Mouse (Mus musculus) macrophage (primary cell): ENCODE measurements around the gene Dnph1. TPM values are rescaled to one million over a fixed set of nuclear protein-coding genes. Genes with fewer than 3 reads are reported as not detected.

Source experiments
- H3K27ac ChIP-seq: fragments of 350-480 bp; formaldehyde crosslinking; 2 replicates; pipeline ENCODE4 v1.9.0; 2021
- H3K36me3 ChIP-seq: fragments of 350-480 bp; formaldehyde crosslinking; 2 replicates; pipeline ENCODE4 v1.9.0; 2021; ENCODE audit errors: inconsistent target
- H3K4me3 ChIP-seq: fragments of 350-480 bp; formaldehyde crosslinking; 2 replicates; pipeline ENCODE4 v1.9.0; 2021; ENCODE audit errors: inconsistent target
- H3K79me2 ChIP-seq: fragments of 350-480 bp; formaldehyde crosslinking; 2 replicates; pipeline ENCODE4 v1.9.0; 2021; ENCODE audit errors: inconsistent target
- WGBS: methylation state at CpG from one replicate; pipeline ENCODE4 v1.1.7; 2026; ENCODE audit warnings: inconsistent platforms; ENCODE audit not compliant: missing documents; 5-methylcytosine and 5-hydroxymethylcytosine counted together
- polyA plus RNA-seq: library from polyadenylated mRNA; stranded (reverse); fragments of 250-400 nt; gene quantifications from 3 replicates; pipeline ENCODE4 v1.2.4, GENCODE M21; 2018; ENCODE audit warnings: inconsistent platforms
- total RNA-seq, 78 experiments: library from RNA; depleted of rRNA; stranded (reverse); fragments of 250-400 nt; gene quantifications; 1 replicate in 9 of 78; 2 replicates in 24 of 78; 3 replicates in 43 of 78; 4 replicates in 2 of 78; pipeline ENCODE4 v1.2.4; 2018; ENCODE audit warnings: inconsistent platforms in 56 of 78

The Dnph1 gene
- total RNA-seq (2018; cell fraction: chromatin; rRNA removed) = under 1 TPM in 2 of 26 experiments, not detected in 24; 0.60 to 0.98 TPM
- 1 to 10 TPM in 10 of 26 experiments, under 1 TPM in 16; 0.18 to 1.9 (median 0.73) TPM for total RNA-seq (2018; cell fraction: cytosol; rRNA removed)
- 1 to 10 TPM in 3 of 26 experiments, under 1 TPM in 5, not detected in 18; 0.52 to 4.1 (median 0.87) TPM for total RNA-seq (2018; cell fraction: nucleus; rRNA removed)
- polyA plus RNA-seq = 0.57 to 9.8 TPM (median 0.97 TPM) in 3 replicates

GRCm38 (mm10) chr17:46496623-46497434 lies at the start of gene Dnph1:
Dnph1 (plus strand) TSS chr17:46496711.
- WGBS = 1% methylated on average over 41 of the region's 44 CpGs
- H3K27ac ChIP-seq = no peak within 1 kb of the TSS

GRCm38 (mm10) chr17:46452683-46453082 lies 43.8 kb upstream of the Dnph1 start:
- H3K27ac ChIP-seq = no peak overlapping the region
- no peaks in the 10 kb centered on the region for H3K36me3 ChIP-seq
- no peaks in the 10 kb centered on the region for H3K79me2 ChIP-seq
- WGBS = 66% methylated on average over 5 of the region's 5 CpGs
- H3K4me3 ChIP-seq = no peak overlapping the region

More at GRCm38 (mm10) chr17:46496623-46497434, at the start of gene Dnph1:
- peak within 1 kb of the TSS; percentile 38 for H3K4me3 ChIP-seq
- no peaks in the 10 kb centered on the region for H3K36me3 ChIP-seq
- H3K79me2 ChIP-seq = no peaks in the 10 kb centered on the region

DNA sequence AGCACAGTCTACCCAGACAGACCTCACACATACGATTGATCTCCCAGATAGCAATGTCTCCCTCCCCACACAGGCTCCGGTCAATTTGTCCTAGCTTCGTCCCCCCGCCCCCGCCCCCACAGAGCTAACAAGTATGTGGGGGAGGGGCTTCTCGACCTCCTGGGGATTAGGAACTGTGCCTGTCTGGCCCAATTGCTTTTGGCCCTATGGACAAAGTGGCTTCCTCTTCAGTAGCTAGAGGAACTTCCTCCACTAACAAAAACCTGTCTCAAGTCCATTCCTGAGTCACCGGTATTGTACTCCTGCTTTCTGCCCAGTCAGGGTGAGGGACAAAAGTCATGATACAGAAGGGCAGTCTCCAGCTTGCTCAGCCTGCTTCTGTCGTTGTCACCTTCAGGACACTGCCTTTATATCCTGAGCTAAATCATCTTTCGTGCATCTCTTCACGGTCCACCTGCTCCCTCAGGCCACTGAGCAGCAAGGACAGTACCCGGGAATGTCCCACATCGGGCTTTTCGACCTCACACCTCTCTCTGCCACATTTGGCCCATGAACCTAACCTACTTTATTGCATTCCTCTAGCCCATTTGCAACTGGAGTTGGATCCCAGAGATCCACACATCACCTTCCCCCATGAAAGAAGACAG lies 43.1 kb upstream of the Dnph1 start:
- Histone ChIP-seq H3K36me3 (no peaks in the 10 kb centered on the region), H3K79me2 (no peaks in the 10 kb centered on the region), H3K4me3 (no peak overlapping the region), H3K27ac (no peak overlapping the region)
- 11% methylated on average over 13 of the region's 13 CpGs for WGBS

DNA sequence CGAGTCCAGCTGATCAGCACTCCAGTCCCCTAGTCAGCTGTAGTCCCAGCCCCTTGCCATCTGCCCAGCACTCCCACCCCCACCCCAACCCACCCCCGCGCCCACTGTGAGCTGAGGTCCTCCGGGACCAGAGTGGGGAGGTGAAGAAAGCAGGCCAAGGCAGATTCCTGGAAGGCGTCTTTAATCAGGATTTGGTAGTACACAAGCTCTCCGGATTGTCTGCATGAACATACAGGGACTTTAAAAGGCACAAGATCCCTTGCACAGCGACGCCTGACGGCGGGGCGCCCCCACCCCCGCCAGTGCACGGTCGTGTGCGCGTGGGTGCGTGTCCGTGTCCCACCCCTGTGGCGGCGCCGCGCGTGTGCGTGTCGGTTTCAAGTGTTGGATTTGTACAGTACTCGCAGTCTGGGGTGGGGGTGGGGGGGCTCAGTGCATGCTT lies 42.5 kb upstream of the Dnph1 start:
- 5% methylated on average over 26 of the region's 26 CpGs for WGBS
- no peaks in the 10 kb centered on the region for H3K79me2 ChIP-seq
- H3K36me3 ChIP-seq = no peaks in the 10 kb centered on the region
- no peak overlapping the region for H3K4me3 ChIP-seq
- no peak overlapping the region for H3K27ac ChIP-seq

DNA sequence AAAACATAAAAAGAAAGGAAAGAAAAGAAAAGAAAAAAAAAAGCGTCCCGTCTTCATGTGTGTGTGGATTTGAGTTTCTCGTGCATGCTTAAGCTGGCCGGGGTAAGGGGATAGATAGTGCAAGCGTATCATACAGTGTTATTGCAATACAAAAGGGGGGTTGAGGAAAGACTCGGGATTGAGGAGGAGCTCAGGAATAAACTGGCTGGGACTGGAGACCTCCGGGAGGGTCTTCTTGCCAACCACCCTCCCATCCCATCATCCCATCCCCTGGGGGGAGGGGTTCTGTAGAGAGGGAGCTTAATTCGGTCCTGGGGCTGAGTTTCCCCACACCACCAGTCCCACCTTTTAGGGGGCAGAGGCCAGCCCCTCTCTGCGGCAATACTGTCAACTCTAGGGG lies 42.0 kb upstream of the Dnph1 start:
- no peak overlapping the region for H3K27ac ChIP-seq

DNA sequence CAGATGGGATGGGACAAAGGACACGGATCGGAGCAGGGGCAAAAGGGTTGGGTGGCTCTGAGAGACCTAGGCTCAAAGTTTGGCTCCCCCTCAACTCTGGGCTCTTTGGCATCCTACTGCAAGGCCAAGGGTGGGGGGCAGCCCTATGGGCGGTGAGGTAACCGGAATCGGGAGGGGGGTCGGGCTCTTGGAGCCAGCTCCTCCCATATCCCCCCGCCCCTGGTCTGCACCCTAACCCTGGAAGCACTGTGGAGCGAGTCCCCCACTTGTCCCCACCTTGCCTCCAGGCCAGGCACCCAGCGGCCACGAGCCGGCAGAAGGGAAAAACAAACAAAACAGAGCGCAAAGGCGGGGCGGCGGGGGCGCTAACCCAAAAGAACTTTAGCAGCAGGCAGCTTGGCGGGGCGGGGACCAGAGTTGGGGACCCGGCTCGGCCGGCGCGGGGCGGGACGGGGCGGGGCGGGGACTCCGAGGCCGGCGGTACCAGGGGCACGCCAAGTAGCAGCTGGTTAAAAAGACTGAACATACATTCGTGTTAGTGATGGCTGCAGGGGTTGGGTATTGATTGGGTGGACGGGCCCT lies 41.3 kb upstream of the Dnph1 start:
- Histone ChIP-seq H3K36me3 (no peaks in the 10 kb centered on the region), H3K79me2 (no peaks in the 10 kb centered on the region), H3K4me3 (no peak overlapping the region), H3K27ac (no peak overlapping the region)
- WGBS = 1% methylated on average over 33 of the region's 33 CpGs

More for the DNA sequence above, 42.0 kb upstream of the Dnph1 start:
- Histone ChIP-seq H3K4me3 (no peak overlapping the region), H3K36me3 (no peaks in the 10 kb centered on the region), H3K79me2 (no peaks in the 10 kb centered on the region)
- WGBS = 5% methylated on average over 9 of the region's 9 CpGs

- H3K36me3 ChIP-seq = no peaks in the 10 kb centered on the region
- WGBS = 10% methylated on average over 10 of the region's 10 CpGs
Observed at GRCm38 (mm10) chr17:46457791-46458190, 38.7 kb upstream of the Dnph1 start.

DNA sequence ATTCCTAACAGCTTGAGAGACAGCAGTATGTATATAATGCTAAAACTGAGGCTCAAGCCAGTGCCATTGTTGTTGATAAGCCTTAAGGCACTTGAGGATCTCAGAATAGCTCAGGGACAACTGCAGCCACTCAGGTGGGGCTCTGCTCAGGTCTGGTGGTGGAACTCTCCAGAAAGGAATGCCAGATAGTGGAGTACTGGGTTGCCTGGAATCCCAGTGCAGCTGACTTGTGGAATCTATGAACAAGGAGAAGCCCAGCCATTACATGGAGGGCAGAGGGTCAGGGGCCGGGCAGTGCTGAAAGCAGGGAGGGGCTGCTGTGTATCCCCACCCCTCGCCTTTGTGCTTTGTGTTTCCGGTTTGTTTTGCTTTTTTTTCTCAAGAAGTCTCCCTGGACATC lies 38.1 kb upstream of the Dnph1 start:
- Histone ChIP-seq H3K4me3 (no peak overlapping the region), H3K79me2 (no peaks in the 10 kb centered on the region), H3K27ac (no peak overlapping the region), H3K36me3 (no peaks in the 10 kb centered on the region)
- WGBS = 60% methylated on average over 3 of the region's 3 CpGs

More at GRCm38 (mm10) chr17:46457791-46458190, 38.7 kb upstream of the Dnph1 start:
- Histone ChIP-seq H3K27ac (no peak overlapping the region), H3K4me3 (no peak overlapping the region), H3K79me2 (no peaks in the 10 kb centered on the region)

- 2% methylated on average over 31 of the region's 32 CpGs for WGBS
- H3K27ac ChIP-seq = no peak overlapping the region
- no peaks in the 10 kb centered on the region for H3K36me3 ChIP-seq
- H3K4me3 ChIP-seq = no peak overlapping the region
- no peaks in the 10 kb centered on the region for H3K79me2 ChIP-seq
Observed at GRCm38 (mm10) chr17:46460673-46461072, 35.8 kb upstream of the Dnph1 start.

GRCm38 (mm10) chr17:46461347-46461746 lies 35.2 kb upstream of the Dnph1 start:
- no peaks in the 10 kb centered on the region for H3K79me2 ChIP-seq
- no peak overlapping the region for H3K4me3 ChIP-seq
- no peaks in the 10 kb centered on the region for H3K36me3 ChIP-seq
- no peak overlapping the region for H3K27ac ChIP-seq
- 13% methylated on average over 8 of the region's 8 CpGs for WGBS

DNA sequence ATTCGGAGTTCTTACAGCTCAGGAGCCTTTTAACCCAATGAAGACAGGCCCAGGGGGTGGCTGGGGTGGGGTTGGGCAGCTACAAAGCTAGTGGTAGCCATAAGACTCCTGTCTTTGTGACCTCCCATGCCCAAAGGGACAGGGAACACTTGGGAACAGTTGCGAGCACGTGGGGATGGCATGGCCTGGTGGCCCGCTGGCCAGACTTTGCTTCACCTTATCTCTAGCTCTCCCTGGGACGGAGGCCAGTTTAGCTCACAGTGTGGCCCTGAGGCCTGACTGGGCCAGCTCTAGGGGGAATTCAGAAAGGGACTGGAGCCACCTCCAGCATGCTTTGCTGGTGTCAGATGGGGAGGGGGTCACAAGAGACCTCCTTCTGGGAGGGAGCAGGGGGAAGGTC lies 34.3 kb upstream of the Dnph1 start:
- no peaks in the 10 kb centered on the region for H3K36me3 ChIP-seq
- no peak overlapping the region for H3K4me3 ChIP-seq
- WGBS = 94% methylated on average over 5 of the region's 5 CpGs
- H3K27ac ChIP-seq = no peak overlapping the region
- no peaks in the 10 kb centered on the region for H3K79me2 ChIP-seq

DNA sequence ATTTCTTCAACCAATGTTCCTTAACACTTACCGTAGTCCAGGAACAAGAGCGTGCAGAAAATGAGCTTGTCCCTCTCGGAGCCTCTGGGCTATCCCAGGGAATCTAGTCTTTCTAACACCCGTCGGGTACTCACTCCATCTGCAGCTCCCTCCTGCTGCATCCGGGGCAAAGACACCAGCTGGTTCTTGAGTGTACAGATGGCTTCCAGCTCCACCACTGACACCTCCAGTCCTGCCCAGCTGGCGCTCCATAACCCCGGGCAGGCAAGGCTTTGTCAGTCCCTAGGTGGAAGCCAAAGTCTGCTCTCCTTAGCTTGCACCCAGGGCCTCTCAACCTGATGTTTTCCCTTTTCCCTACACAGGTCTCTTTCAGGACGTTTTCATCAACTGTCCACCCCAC lies 28.7 kb upstream of the Dnph1 start:
- H3K36me3 ChIP-seq = no peaks in the 10 kb centered on the region
- WGBS = 89% methylated on average over 9 of the region's 9 CpGs

GRCm38 (mm10) chr17:46476601-46477000 lies 19.9 kb upstream of the Dnph1 start:
- Histone ChIP-seq H3K27ac (no peak overlapping the region), H3K36me3 (no peaks in the 10 kb centered on the region), H3K79me2 (no peaks in the 10 kb centered on the region), H3K4me3 (no peak overlapping the region)
- 92% methylated on average over 8 of the region's 8 CpGs for WGBS

More for the DNA sequence above, 28.7 kb upstream of the Dnph1 start:
- no peak overlapping the region for H3K27ac ChIP-seq
- no peak overlapping the region for H3K4me3 ChIP-seq
- no peaks in the 10 kb centered on the region for H3K79me2 ChIP-seq

GRCm38 (mm10) chr17:46477286-46477685 lies 19.2 kb upstream of the Dnph1 start:
- Histone ChIP-seq H3K36me3 (no peaks in the 10 kb centered on the region), H3K27ac (no peak overlapping the region), H3K79me2 (no peaks in the 10 kb centered on the region), H3K4me3 (no peak overlapping the region)
- 94% methylated on average over 13 of the region's 15 CpGs for WGBS
